ENCODE assay signal across 13 mouse cellular contexts in the genomic region with DNA sequence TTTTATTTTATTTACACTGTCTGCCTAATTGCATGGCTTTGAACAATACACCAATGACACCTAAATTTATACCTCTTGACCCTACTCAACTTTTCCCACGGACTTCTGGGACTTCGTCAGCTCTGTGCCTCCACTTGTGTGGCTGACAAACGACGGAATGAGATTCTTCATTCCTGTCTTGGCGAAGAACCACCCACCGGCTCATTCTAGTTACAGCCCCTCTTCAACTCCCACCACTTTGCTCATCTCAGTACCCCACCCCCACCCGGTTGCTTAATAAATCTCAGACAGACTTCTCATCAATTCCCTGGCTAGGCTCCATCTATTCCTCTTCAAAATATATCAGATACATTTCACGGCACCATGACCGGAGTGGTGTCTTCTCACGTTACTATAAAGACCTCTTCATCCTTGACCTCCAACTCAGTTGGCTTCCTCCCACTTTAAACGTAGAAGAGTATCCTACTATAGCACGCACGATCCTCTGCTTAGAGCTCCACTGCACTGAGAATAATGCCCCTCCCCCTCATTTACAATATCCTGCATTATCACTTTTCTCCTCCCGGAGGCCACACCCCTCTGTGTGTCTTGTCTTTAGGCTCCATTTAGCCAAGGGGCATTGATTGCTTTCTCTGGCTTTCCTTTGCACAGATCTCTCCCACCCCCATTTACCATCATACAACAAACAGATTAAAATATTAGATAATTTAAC. TPM values are rescaled to one million over a fixed set of nuclear protein-coding genes. Genes with fewer than 3 reads are reported as not detected.
DNase-seq lines count a peak whose midpoint lies in the region; ATAC-seq lines count a peak whose summit lies in the region.
"Had no signal": no experiment of that assay in that cellular context is flagged by ENCODE, and none has a peak within 500 bp of the region (broad histone marks: within the 10 kb centered on the region; RNA-seq: fewer than 3 reads in every experiment).

No protein-coding gene starts in this region.

- H3K4me2 ChIP-seq in heart, embryonic 12.5 days: peak overlapping the region; percentile 67
- peak overlapping the region; percentile 75 for H3K4me2 ChIP-seq in hindbrain, embryonic 14.5 days (replicated peaks)
- H3K4me2 ChIP-seq in midbrain, embryonic 15.5 days: peak overlapping the region; percentile 72

- no peaks in the 10 kb centered on the region for H3K27me3 ChIP-seq in heart, embryonic 12.5 days (replicated peaks)
- no peaks in the 10 kb centered on the region for H3K27me3 ChIP-seq in hindbrain, embryonic 14.5 days (ENCODE audit: control insufficient read depth, insufficient read depth, low read length)
- no peaks in the 10 kb centered on the region for H3K27me3 ChIP-seq in midbrain, embryonic 15.5 days (replicated peaks)

- H3K36me3 ChIP-seq in heart, embryonic 12.5 days: no peaks in the 10 kb centered on the region
- H3K36me3 ChIP-seq in hindbrain, embryonic 14.5 days (replicated peaks; ENCODE audit: control insufficient read depth, insufficient read depth): no peaks in the 10 kb centered on the region
- no peaks in the 10 kb centered on the region for H3K36me3 ChIP-seq in midbrain, embryonic 15.5 days (replicated peaks)

- H3K9me3 ChIP-seq in heart, embryonic 12.5 days (replicated peaks): no peaks in the 10 kb centered on the region
- no peaks in the 10 kb centered on the region for H3K9me3 ChIP-seq in hindbrain, embryonic 14.5 days (ENCODE audit: control insufficient read depth, low read length)
- no peaks in the 10 kb centered on the region for H3K9me3 ChIP-seq in midbrain, embryonic 15.5 days
- H3K9me3 ChIP-seq: megakaryocyte, embryonic 14.5 days had no signal

- DNase-seq in heart, adult 9 months (ENCODE audit: low spot score in 2 of 2): no peak
- peak; percentile 61 for DNase-seq in embryo, embryonic 11 days
- no peak for DNase-seq in hindbrain, embryonic 14.5 days (ENCODE audit: low spot score)
- no peak for DNase-seq in frontal cortex, postnatal 36 days (ENCODE audit: low spot score in 2 of 2)
- DNase-seq in layer of hippocampus, postnatal 36 days: no peak
- DNase-seq in kidney, postnatal 10 days: no peak
- DNase-seq: kidney, adult 9 months; spleen, adult 18-20 months had no signal

- WGBS in heart, embryonic 12.5 days: 42% methylated on average over 14 of the region's 14 CpGs
- WGBS in hindbrain, embryonic 14.5 days: 16% methylated on average over 14 of the region's 14 CpGs
- 41% methylated on average over 14 of the region's 14 CpGs for WGBS in midbrain, embryonic 15.5 days

- ATAC-seq in heart, embryonic 12.5 days (ENCODE audit: insufficient number of reproducible peaks, low FRiP score): no peak
- peak; percentile 31; the same call in 1 of the 2 replicates for ATAC-seq in hindbrain, embryonic 14.5 days (ENCODE audit: low FRiP score)
- ATAC-seq in midbrain, embryonic 15.5 days (replicated peaks): peak; percentile 19

- H3K27ac ChIP-seq in heart, embryonic 12.5 days (ENCODE audit: poor library complexity, severe bottlenecking): no peak overlapping the region
- no peak overlapping the region for H3K27ac ChIP-seq in hindbrain, embryonic 14.5 days
- H3K27ac ChIP-seq in midbrain, embryonic 15.5 days: no peak overlapping the region

- 0 out of 2 replicates have a peak, but pooled peaks cover 5% of the 10 kb centered on the region for H3K4me1 ChIP-seq in heart, embryonic 12.5 days (replicated peaks)
- peaks cover 13% of the 10 kb centered on the region for H3K4me1 ChIP-seq in hindbrain, embryonic 14.5 days (replicated peaks; ENCODE audit: control insufficient read depth, insufficient read depth, low read length)
- peaks cover 15% of the 10 kb centered on the region for H3K4me1 ChIP-seq in midbrain, embryonic 15.5 days
- H3K4me1 ChIP-seq: megakaryocyte, embryonic 14.5 days had no signal

- H3K4me3 ChIP-seq in heart, embryonic 12.5 days: peak overlapping the region; percentile 28; the same call in 1 of the 2 replicates
- H3K4me3 ChIP-seq in hindbrain, embryonic 14.5 days (replicated peaks; ENCODE audit: low read length): peak overlapping the region; percentile 34
- H3K4me3 ChIP-seq in midbrain, embryonic 15.5 days: peak overlapping the region; percentile 41
- H3K4me3 ChIP-seq: megakaryocyte, embryonic 14.5 days had no signal

- H3K9ac ChIP-seq in heart, embryonic 12.5 days: no peak overlapping the region
- peak overlapping the region; percentile 64 for H3K9ac ChIP-seq in hindbrain, embryonic 14.5 days
- H3K9ac ChIP-seq in midbrain, embryonic 15.5 days: peak overlapping the region; percentile 41; the same call in 1 of the 2 replicates

RNA-seq across cellular contexts. Expression of a gene that starts 15.2 kb away (rescaled TPM):
- not detected in 2 replicates for polyA plus RNA-seq in heart, embryonic 12.5 days (2016; fragmentation: Nextera tagmentation; extraction: Ambion mirVana)
- polyA plus RNA-seq in hindbrain, embryonic 14.5 days (2014; fragmentation: Nextera tagmentation; extraction: Ambion mirVana): 0.10 and 0.19 TPM in 2 replicates
- 0.17 and 0.19 TPM in 2 replicates for polyA plus RNA-seq in midbrain, embryonic 15.5 days (2015; fragmentation: Nextera tagmentation; extraction: Ambion mirVana)
- total RNA-seq in layer of hippocampus, postnatal 36 days (2021): not detected
- total RNA-seq: common myeloid progenitor, adult 5-6 weeks had no signal
- polyA plus RNA-seq: C2C12 had no signal

RNA-seq across cellular contexts. Expression of a gene that starts 15.2 kb away (rescaled TPM):
- polyA plus RNA-seq in heart, embryonic 12.5 days (2016; fragmentation: Nextera tagmentation; extraction: Ambion mirVana): 11.3 and 11.6 TPM in 2 replicates
- 9.5 and 12.7 TPM in 2 replicates for polyA plus RNA-seq in hindbrain, embryonic 14.5 days (2014; fragmentation: Nextera tagmentation; extraction: Ambion mirVana)
- polyA plus RNA-seq in midbrain, embryonic 15.5 days (2015; fragmentation: Nextera tagmentation; extraction: Ambion mirVana): 6.4 and 6.8 TPM in 2 replicates
- 1 to 10 TPM; 6.7 to 7.4 TPM for total RNA-seq in layer of hippocampus, postnatal 36 days (2021)

RNA-seq across cellular contexts. Expression of a gene that starts 27.2 kb away (rescaled TPM):
- not detected in 2 replicates for polyA plus RNA-seq in heart, embryonic 12.5 days (2016; fragmentation: Nextera tagmentation; extraction: Ambion mirVana)
- not detected in 2 replicates for polyA plus RNA-seq in hindbrain, embryonic 14.5 days (2014; fragmentation: Nextera tagmentation; extraction: Ambion mirVana)
- polyA plus RNA-seq in midbrain, embryonic 15.5 days (2015; fragmentation: Nextera tagmentation; extraction: Ambion mirVana): not detected in 2 replicates
- not detected for total RNA-seq in layer of hippocampus, postnatal 36 days (2021)
- total RNA-seq: common myeloid progenitor, adult 5-6 weeks had no signal
- polyA plus RNA-seq: C2C12 had no signal
